In genomic region chr7:79243236-79243635, GRCm38 (mm10) we compare ENCODE assay signal across 20 mouse cellular contexts. TPM values are rescaled to one million over a fixed set of nuclear protein-coding genes. Genes with fewer than 3 reads are reported as not detected.
DNase-seq lines count a peak whose midpoint lies in the region; ATAC-seq and TF ChIP-seq lines count a peak whose summit lies in the region.
"Had no signal": no experiment of that assay in that cellular context is flagged by ENCODE, and none has a peak within 500 bp of the region (broad histone marks: within the 10 kb centered on the region; RNA-seq: fewer than 3 reads in every experiment).

No protein-coding gene starts in this region.

- ATAC-seq in limb, embryonic 14.5 days (ENCODE audit: low FRiP score, low read depth): no peak
- ATAC-seq: inflammation-experienced regulatory T-cells, adult 6 months had no signal

- WGBS in limb, embryonic 14.5 days: 47% methylated on average over 4 of the region's 4 CpGs
- WGBS in limb, embryonic 10.5 days: 84% methylated on average over 4 of the region's 4 CpGs
- 91% methylated on average over 4 of the region's 4 CpGs for WGBS in cerebellum, adult 2 months

- no peaks in the 10 kb centered on the region for H3K36me3 ChIP-seq in limb, embryonic 14.5 days (ENCODE audit: control insufficient read depth, insufficient read depth, low read length)
- no peaks in the 10 kb centered on the region for H3K36me3 ChIP-seq in limb, embryonic 10.5 days
- H3K36me3 ChIP-seq: forebrain, embryonic 12.5 days; stomach, embryonic 15.5 days had no signal

- H3K4me3 ChIP-seq in limb, embryonic 14.5 days (replicated peaks; ENCODE audit: low read length): no peak overlapping the region
- no peak overlapping the region for H3K4me3 ChIP-seq in limb, embryonic 10.5 days
- no peak overlapping the region for H3K4me3 ChIP-seq in cerebellum, adult 2 months (replicated peaks; ENCODE audit: insufficient read depth, low read depth, low read length)
- H3K4me3 ChIP-seq: forebrain, embryonic 12.5 days; stomach, embryonic 15.5 days had no signal

- no peaks in the 10 kb centered on the region for H3K9me3 ChIP-seq in limb, embryonic 14.5 days (ENCODE audit: control insufficient read depth, low read length)
- H3K9me3 ChIP-seq in limb, embryonic 10.5 days (replicated peaks): no peaks in the 10 kb centered on the region
- H3K9me3 ChIP-seq: forebrain, embryonic 12.5 days; stomach, embryonic 15.5 days had no signal

- no peak overlapping the region for H3K4me2 ChIP-seq in limb, embryonic 14.5 days (replicated peaks; ENCODE audit: low read depth, low read length, severe bottlenecking)
- H3K4me2 ChIP-seq: forebrain, embryonic 12.5 days; hindbrain, embryonic 14.5 days; midbrain, embryonic 11.5 days; stomach, embryonic 15.5 days had no signal

- intact Hi-C loops in heart, postnatal 14 days (cut with DNase I): no loop called here

- H3K4me1 ChIP-seq in limb, embryonic 14.5 days (ENCODE audit: control insufficient read depth, insufficient read depth, low read length): 0 out of 2 replicates have a peak, but pooled peaks cover 3% of the 10 kb centered on the region
- peaks cover 9% of the 10 kb centered on the region for H3K4me1 ChIP-seq in limb, embryonic 10.5 days
- peaks cover 22% of the 10 kb centered on the region for H3K4me1 ChIP-seq in cerebellum, adult 2 months (ENCODE audit: control insufficient read depth, insufficient read depth, low read length)

- TF ChIP-seq CTCF in cerebellum, adult 2 months (IDR thresholded peaks at IDR 0.05; ENCODE audit: borderline replicate concordance, insufficient read depth, low read depth, low read length): no peak

- no peak overlapping the region for H3K9ac ChIP-seq in limb, embryonic 14.5 days (ENCODE audit: low read depth, low read length, severe bottlenecking)
- H3K9ac ChIP-seq: forebrain, embryonic 12.5 days; hindbrain, embryonic 14.5 days; stomach, embryonic 15.5 days had no signal

- no peak overlapping the region for H3K27ac ChIP-seq in limb, embryonic 14.5 days (replicated peaks; ENCODE audit: low read depth, low read length)
- no peak overlapping the region for H3K27ac ChIP-seq in limb, embryonic 10.5 days
- no peak overlapping the region for H3K27ac ChIP-seq in cerebellum, adult 2 months (ENCODE audit: insufficient read depth, low read length)
- H3K27ac ChIP-seq: forebrain, embryonic 12.5 days; hindbrain, embryonic 14.5 days; stomach, embryonic 15.5 days had no signal

- no peaks in the 10 kb centered on the region for H3K27me3 ChIP-seq in limb, embryonic 14.5 days (ENCODE audit: control insufficient read depth, insufficient read depth, low read length)
- H3K27me3 ChIP-seq in limb, embryonic 10.5 days (ENCODE audit: low read depth, poor library complexity, severe bottlenecking): no peaks in the 10 kb centered on the region
- H3K27me3 ChIP-seq in cerebellum, adult 2 months (ENCODE audit: control insufficient read depth, insufficient read depth, low read length): no peaks in the 10 kb centered on the region
- H3K27me3 ChIP-seq: stomach, embryonic 15.5 days had no signal

- peak; percentile 27 for DNase-seq in adrenal gland, postnatal 14 days
- no peak for DNase-seq in adrenal gland, adult 18-20 months (ENCODE audit: low spot score in 2 of 2)
- DNase-seq in heart, adult 18-20 months: peak; percentile 19 to 33
- no peak for DNase-seq in heart, postnatal 14 days
- peak; percentile 32 for DNase-seq in limb, embryonic 14.5 days (ENCODE audit: low spot score)
- DNase-seq in limb, embryonic 10.5 days (ENCODE audit: low spot score): no peak
- DNase-seq in cerebellum, adult 2 months: no peak
- DNase-seq: cerebellum, adult 11 months; cerebellum, postnatal 14 days; kidney, adult 18-20 months; kidney, postnatal 10 days; left cerebral cortex, postnatal 4 days; right cerebral cortex, adult 18-20 months; right cerebral cortex, postnatal 4 days; thymus, postnatal 36 days had no signal

- TF ChIP-seq POLR2A in limb, embryonic 14.5 days (IDR thresholded peaks at IDR 0.05; ENCODE audit: borderline replicate concordance, extremely low read depth, insufficient read depth, insufficient read length): no peak
- TF ChIP-seq POLR2A in cerebellum, adult 2 months (IDR thresholded peaks at IDR 0.05; ENCODE audit: borderline replicate concordance, insufficient read depth, low read length): no peak

RNA-seq across cellular contexts. Expression of gene Abhd2, which starts 29.8 kb away (rescaled TPM):
- 485 and 569 TPM in 2 replicates for total RNA-seq in adrenal gland, postnatal 14 days (2021)
- 1,000 to 10,000 TPM; 1,132 to 1,460 TPM for total RNA-seq in adrenal gland, adult 18-20 months (2021)
- 10 to 100 TPM; 33.0 to 36.3 TPM for total RNA-seq in heart, adult 18-20 months (2021)
- total RNA-seq in heart, postnatal 14 days (2021): 10 to 100 TPM; 40.3 to 45.0 TPM
- 7.8 and 9.5 TPM in 2 replicates for polyA plus RNA-seq in limb, embryonic 14.5 days (2012; rRNA removed)
- 10.9 and 13.0 TPM in 2 replicates for polyA plus RNA-seq in limb, embryonic 14.5 days (2014; fragmentation: Nextera tagmentation; extraction: Ambion mirVana)
- 6.3 and 7.0 TPM in 2 replicates for polyA plus RNA-seq in limb, embryonic 10.5 days (2016; fragmentation: Nextera tagmentation; extraction: Ambion mirVana)
- 22.0 and 25.3 TPM in 2 replicates for polyA plus RNA-seq in cerebellum, adult 2 months (2012; rRNA removed)

Comparison
In these comparisons a context has a peak if more than half of its experiments do, and no peak if none do; other contexts are left out.
1. DNase-seq: peak in adrenal gland, postnatal 14 days (single experiment), heart, adult 18-20 months (2 of 2) and limb, embryonic 14.5 days (single experiment); none in adrenal gland, adult 18-20 months (0 of 2), heart, postnatal 14 days (0 of 2), limb, embryonic 10.5 days (single experiment) and cerebellum, adult 2 months (0 of 2).
2. RNA of gene Abhd2, which starts 29.8 kb away (total RNA-seq): 1,132 to 1,460 TPM in adrenal gland, adult 18-20 months and 485 to 569 TPM in adrenal gland, postnatal 14 days; 40.3 to 45.0 TPM in heart, postnatal 14 days and 33.0 to 36.3 TPM in heart, adult 18-20 months; every median in the first group is over 10 times any median in the second.